Mouse (Mus musculus) c-Kit-positive CD71-negative TER-119-negative erythroid progenitor cells, embryonic 14.5 days (primary cell): ENCODE results near the gene Foxp4.
A peak's percentile ranks its signal among the peaks of the same experiment; 100 is the strongest.

Experiments used
- DNase-seq: peaks from one replicate; pipeline ENCODE4 v3.0.0-alpha.2; 2013; ENCODE audit warnings: low read depth

The Foxp4 gene

DNA sequence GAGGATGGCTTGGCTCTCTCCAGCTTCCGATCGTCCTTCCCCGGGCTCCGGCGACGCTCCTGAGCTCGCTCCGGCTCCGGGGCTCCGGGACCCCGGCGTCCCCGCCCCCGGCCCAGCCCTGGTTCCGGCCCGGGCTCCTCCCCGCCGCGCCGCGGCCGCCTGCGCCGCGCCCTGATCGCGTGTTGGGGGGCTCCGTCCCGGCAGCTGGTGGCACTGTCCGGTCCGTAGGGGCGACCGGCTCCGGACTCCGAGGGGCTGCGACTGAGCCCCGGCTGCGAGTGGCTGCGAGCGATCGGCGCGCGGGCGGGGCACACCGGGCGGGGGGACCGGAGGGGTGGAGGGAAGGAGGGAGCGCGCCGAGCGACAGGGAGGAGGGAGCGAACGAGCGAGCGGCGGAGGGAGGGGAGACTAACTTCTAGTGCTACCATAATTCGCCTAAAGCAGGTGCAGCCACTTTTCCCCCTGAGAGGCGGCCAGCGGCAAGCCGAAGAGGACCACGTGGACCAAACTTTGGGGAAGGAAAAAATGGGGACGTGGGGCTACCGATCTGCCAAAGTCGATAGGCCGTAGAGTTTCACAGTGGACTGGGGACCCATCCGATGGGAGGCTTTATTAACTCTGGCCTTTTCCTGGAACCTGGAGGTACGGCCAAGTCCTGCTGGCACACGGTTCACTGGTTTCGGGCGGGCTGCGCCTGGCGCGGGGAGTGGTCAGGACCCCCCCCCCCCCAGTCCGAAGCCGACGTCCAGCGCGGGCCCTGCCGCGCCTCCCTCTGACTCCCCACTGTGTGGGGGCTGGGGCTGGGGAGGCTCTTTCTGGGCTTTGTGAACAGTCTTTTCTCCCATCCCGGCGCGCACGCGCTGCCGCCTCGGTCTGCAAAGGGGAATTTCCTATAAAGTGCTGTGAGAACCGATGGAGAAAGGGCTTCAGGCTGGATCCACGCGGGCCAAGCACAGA is at the start of gene Foxp4:
Gene Foxp4 (minus strand): TSS at position 263 of the 957 bp plus-strand sequence.
- peak; percentile 82 for DNase-seq

GRCm38 (mm10) chr17:47973563-47974472 is 49.4 kb upstream of the Foxp4 start:
- no peak for DNase-seq

DNA sequence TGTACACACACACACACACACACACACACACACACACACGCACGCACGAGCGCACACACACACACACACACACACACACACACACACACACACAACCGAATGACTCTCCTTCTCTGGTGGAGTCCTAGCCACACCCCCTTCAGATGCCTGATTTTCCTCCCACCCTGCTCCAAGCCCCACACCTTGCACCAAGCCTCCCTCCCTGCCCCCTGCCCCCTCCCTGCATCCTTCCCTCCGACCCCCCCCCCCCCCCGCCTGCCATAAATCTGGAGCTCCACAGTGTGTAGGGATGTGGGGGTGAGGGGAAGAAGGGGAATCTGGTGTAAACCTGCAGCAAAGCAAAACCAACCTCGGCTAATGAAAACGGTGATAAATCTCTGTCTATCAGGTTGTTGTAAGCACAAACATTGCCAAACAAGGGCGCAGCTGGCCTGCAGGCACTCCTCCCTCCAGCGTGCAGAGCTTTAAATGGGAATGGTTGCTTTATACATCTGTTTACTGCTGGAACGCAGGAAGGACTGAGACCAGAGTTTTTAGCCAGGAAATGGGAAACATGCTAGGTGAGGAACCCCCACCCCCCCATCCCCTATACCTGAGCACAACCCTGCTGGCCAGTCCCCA is 41.5 kb upstream of the Foxp4 start:
- no peak for DNase-seq

- DNase-seq, result no peak
Measured at GRCm38 (mm10) chr17:47958046-47958790, 33.8 kb upstream of the Foxp4 start.

DNA sequence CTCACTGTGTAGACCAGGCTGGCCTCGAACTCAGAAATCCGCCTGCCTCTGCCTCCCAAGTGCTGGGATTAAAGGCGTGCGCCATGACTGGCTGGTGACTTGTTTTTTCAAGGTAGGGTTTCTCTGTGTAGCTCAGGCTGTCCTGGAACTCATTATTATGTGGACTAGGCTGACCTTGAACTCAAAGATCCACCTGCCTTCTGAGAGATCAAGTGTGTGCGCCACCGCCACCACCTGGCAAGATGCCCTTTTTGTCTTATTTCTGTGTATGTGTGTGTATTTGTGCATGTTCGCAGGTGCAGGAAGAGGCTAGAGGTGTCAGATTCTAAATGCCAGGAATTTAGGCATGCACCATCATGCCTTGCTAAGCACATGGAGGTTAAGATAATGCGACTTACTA is 32.0 kb upstream of the Foxp4 start:
- DNase-seq, result no peak

DNA sequence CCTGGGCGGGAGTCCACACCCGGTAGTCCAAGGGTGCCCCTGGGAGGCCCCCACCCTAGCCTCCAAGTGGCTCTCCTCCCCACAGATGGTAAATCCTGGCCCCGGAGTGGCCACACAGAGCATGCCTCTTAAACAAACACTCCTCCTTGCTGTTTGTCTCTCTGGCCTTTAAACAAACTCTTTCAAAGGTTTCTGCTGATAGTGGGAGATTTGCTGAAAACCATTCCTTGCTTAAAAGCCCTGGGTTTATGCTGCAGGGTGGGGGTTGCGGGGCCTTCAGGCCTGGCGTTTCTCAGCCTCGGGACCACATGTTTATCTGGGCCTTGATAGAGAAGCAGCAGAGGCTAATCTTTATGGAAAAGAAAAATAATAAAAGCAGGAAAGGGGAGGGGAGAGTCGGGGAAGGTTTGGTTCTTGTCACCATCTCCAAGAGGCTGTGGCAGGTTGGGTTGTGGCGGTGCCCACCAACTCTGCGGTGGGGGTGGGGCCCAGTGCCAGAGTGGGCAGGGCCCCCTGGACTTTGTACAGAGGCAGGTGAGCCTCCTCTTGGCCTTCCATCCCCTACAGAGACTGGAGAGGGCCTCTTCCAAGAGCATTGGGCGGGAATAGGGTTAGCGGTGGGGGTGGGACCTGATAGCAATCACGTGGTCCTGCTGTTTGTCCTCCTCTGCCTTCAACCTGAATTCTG is 30.8 kb upstream of the Foxp4 start:
- no peak for DNase-seq

- DNase-seq, result no peak
Measured at GRCm38 (mm10) chr17:47953231-47953630, 28.8 kb upstream of the Foxp4 start.

GRCm38 (mm10) chr17:47952368-47953081 is 28.1 kb upstream of the Foxp4 start:
- no peak for DNase-seq

- no peak for DNase-seq
Measured at GRCm38 (mm10) chr17:47951452-47951851, 27.0 kb upstream of the Foxp4 start.

DNA sequence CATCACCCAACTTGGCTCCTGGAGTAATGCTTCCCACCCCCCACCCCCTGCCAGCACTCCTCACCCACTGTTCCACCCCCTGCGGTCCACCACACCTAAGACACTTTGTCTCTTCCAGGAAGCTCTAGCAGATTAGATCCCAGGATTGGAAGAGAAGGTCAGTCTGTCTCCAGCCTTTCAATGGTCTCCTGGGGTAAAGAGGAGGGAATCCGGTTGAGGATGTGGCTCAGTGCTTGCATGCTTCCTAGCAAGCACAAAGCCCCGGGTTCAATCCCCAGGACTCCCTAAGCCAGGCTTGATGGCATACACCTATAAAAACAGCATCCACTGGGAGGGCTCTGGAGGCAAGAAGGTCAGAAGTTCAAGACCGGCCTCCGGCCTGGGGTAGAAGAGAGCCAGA is 26.4 kb upstream of the Foxp4 start:
- DNase-seq, result no peak

GRCm38 (mm10) chr17:47949441-47949840 is 25.0 kb upstream of the Foxp4 start:
- DNase-seq, result no peak

- DNase-seq, result no peak
Measured at GRCm38 (mm10) chr17:47948753-47949152, 24.3 kb upstream of the Foxp4 start.

DNA sequence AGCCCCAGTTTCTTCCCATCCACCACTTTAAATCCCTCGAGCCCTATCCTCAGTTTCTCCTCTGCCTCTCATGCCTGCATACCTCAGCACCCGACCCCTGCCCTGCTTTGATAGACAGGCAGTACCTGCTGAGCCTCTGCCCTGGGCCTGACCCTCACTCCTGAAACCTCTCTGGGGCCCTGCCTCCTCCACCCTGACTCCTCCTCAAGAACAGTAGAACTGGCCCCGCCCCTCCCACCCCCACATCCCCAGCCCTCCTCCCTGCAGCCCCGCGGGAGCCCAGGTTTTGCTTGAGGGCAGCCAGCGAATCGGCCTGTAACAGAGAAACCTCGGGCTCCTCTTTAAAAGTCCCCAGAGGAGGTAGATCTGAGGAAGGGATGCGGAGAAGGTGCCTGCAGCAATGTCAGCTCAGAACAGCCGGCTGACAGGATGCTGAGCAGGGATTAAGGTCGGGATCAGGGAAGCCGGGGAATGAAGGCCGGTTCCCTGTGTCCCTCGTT is 22.5 kb upstream of the Foxp4 start:
- no peak for DNase-seq

- no peak for DNase-seq
Measured at GRCm38 (mm10) chr17:47946111-47946510, 21.7 kb upstream of the Foxp4 start.

DNA sequence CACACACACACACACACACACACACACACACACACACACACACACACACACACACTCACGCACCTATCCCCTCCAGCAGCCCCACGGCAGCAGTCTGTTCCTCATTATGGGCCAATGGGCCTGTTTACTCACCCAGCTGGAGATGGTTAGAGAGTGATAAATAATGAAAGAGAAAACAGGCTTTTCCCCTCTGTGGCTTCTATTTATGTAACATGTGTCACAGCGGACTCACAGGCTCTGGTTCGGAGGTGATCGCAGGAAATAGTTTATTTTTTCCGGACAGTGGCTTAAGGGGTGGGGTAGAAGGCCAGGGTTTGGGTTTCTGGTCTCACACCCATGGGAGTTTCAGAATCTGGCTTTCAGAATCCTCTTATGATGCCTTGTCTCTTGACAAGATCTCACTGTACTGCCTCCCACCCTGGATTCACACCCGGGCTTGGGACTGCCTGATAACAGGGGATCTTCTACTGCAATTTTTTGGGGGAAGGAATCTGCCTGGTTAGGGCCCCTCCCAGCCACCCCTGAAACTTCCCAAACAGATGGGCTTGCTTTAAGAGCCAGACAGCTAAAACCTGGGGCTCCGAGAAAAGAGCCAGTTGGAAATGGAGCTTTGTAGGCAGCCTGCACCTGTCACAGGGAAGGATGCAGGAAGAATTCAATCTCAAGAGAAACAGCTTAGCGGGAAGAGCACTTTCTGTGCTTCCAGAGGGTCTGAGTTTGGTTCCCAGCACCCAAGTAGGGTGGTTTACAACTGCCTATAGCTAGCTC is 18.8 kb upstream of the Foxp4 start:
- DNase-seq, result no peak

- no peak for DNase-seq
Measured at GRCm38 (mm10) chr17:47942008-47942407, 17.6 kb upstream of the Foxp4 start.

- no peak for DNase-seq
Measured at GRCm38 (mm10) chr17:47938839-47939238, 14.4 kb upstream of the Foxp4 start.

- DNase-seq, result no peak
Measured at GRCm38 (mm10) chr17:47937926-47938600, 13.6 kb upstream of the Foxp4 start.

GRCm38 (mm10) chr17:47936591-47936990 is 12.1 kb upstream of the Foxp4 start:
- no peak for DNase-seq
